Mouse (Mus musculus): ENCODE measurements around the gene Hvcn1. TPM values are rescaled to one million over a fixed set of nuclear protein-coding genes. Genes with fewer than 3 reads are reported as not detected.
A peak's percentile ranks its signal among the peaks of the same experiment; 100 is the strongest.

Hvcn1 gene
- polyA plus RNA-seq, 1 experiment: 174 TPM

GRCm38 (mm10) chr5:122166636-122167161 lies 39.9 kb upstream of the Hvcn1 start:
- Histone ChIP-seq H3K27me3 (ENCODE audit: control insufficient read depth, insufficient read depth, low read length) (no peaks in the 10 kb centered on the region), H3K4me3 (ENCODE audit: extremely low read depth, insufficient read depth, insufficient read length) (no peak overlapping the region), H3K36me3 (ENCODE audit: control insufficient read depth, insufficient read depth, low read length) (peaks cover 33% of the 10 kb centered on the region), H3K27ac (ENCODE audit: insufficient read depth, low read length) (no peak overlapping the region), H3K4me1 (ENCODE audit: control insufficient read depth, insufficient read depth, insufficient read length) (peaks cover 20% of the 10 kb centered on the region; the same call in 1 of the 2 replicates)
- 56% methylated on average over 8 of the region's 8 CpGs for WGBS
- no peak for TF ChIP-seq CTCF (IDR thresholded peaks at IDR 0.05; ENCODE audit: extremely low read depth, insufficient read depth, insufficient read length, insufficient replicate concordance)
- no peak for TF ChIP-seq POLR2A (IDR thresholded peaks at IDR 0.05; ENCODE audit: low read depth, low read length)
- no peak for DNase-seq (ENCODE audit: low read depth in 1 of 2, low spot score in 2 of 2)

GRCm38 (mm10) chr5:122168344-122169069 lies 38.1 kb upstream of the Hvcn1 start:
- no peak for DNase-seq (ENCODE audit: low read depth in 1 of 2, low spot score in 2 of 2)
- H3K4me3 ChIP-seq (ENCODE audit: extremely low read depth, insufficient read depth, insufficient read length): no peak overlapping the region
- 92% methylated on average over 14 of the region's 14 CpGs for WGBS
- H3K36me3 ChIP-seq (ENCODE audit: control insufficient read depth, insufficient read depth, low read length): peaks cover 46% of the 10 kb centered on the region
- no peak for TF ChIP-seq CTCF (IDR thresholded peaks at IDR 0.05; ENCODE audit: extremely low read depth, insufficient read depth, insufficient read length, insufficient replicate concordance)
- TF ChIP-seq POLR2A (IDR thresholded peaks at IDR 0.05; ENCODE audit: low read depth, low read length): no peak
- H3K27me3 ChIP-seq (ENCODE audit: control insufficient read depth, insufficient read depth, low read length): no peaks in the 10 kb centered on the region
- H3K4me1 ChIP-seq (ENCODE audit: control insufficient read depth, insufficient read depth, insufficient read length): peaks cover 6% of the 10 kb centered on the region; the same call in 1 of the 2 replicates
- no peak overlapping the region for H3K27ac ChIP-seq (ENCODE audit: insufficient read depth, low read length)

- H3K36me3 ChIP-seq (ENCODE audit: control insufficient read depth, insufficient read depth, low read length): peaks cover 49% of the 10 kb centered on the region
- WGBS: 89% methylated on average over 8 of the region's 8 CpGs
- no peak for DNase-seq (ENCODE audit: low read depth in 1 of 2, low spot score in 2 of 2)
- H3K4me3 ChIP-seq (ENCODE audit: extremely low read depth, insufficient read depth, insufficient read length): no peak overlapping the region
- H3K4me1 ChIP-seq (ENCODE audit: control insufficient read depth, insufficient read depth, insufficient read length): no peaks in the 10 kb centered on the region
- H3K27ac ChIP-seq (ENCODE audit: insufficient read depth, low read length): no peak overlapping the region
- TF ChIP-seq CTCF (IDR thresholded peaks at IDR 0.05; ENCODE audit: extremely low read depth, insufficient read depth, insufficient read length, insufficient replicate concordance) (no peak), POLR2A (IDR thresholded peaks at IDR 0.05; ENCODE audit: low read depth, low read length) (no peak)
- H3K27me3 ChIP-seq (ENCODE audit: control insufficient read depth, insufficient read depth, low read length): no peaks in the 10 kb centered on the region
Observed at GRCm38 (mm10) chr5:122171058-122171457, 35.5 kb upstream of the Hvcn1 start.

GRCm38 (mm10) chr5:122175402-122175801 lies 31.2 kb upstream of the Hvcn1 start:
- Histone ChIP-seq H3K4me1 (ENCODE audit: control insufficient read depth, insufficient read depth, insufficient read length) (peaks cover 10% of the 10 kb centered on the region; the same call in 1 of the 2 replicates), H3K27me3 (ENCODE audit: control insufficient read depth, insufficient read depth, low read length) (no peaks in the 10 kb centered on the region), H3K4me3 (ENCODE audit: extremely low read depth, insufficient read depth, insufficient read length) (no peak overlapping the region), H3K27ac (ENCODE audit: insufficient read depth, low read length) (peak overlapping the region; percentile 39; the same call in 1 of the 2 replicates), H3K36me3 (ENCODE audit: control insufficient read depth, insufficient read depth, low read length) (peaks cover 38% of the 10 kb centered on the region)
- 74% methylated on average over 2 of the region's 2 CpGs for WGBS
- TF ChIP-seq POLR2A (IDR thresholded peaks at IDR 0.05; ENCODE audit: low read depth, low read length): no peak
- no peak for TF ChIP-seq CTCF (IDR thresholded peaks at IDR 0.05; ENCODE audit: extremely low read depth, insufficient read depth, insufficient read length, insufficient replicate concordance)
- no peak for DNase-seq (ENCODE audit: low read depth in 1 of 2, low spot score in 2 of 2)

- DNase-seq (ENCODE audit: low read depth in 1 of 2, low spot score in 2 of 2): no peak
- Histone ChIP-seq H3K27ac (ENCODE audit: insufficient read depth, low read length) (peak overlapping the region; percentile 39; the same call in 1 of the 2 replicates), H3K4me1 (ENCODE audit: control insufficient read depth, insufficient read depth, insufficient read length) (peaks cover 10% of the 10 kb centered on the region; the same call in 1 of the 2 replicates), H3K36me3 (ENCODE audit: control insufficient read depth, insufficient read depth, low read length) (peaks cover 32% of the 10 kb centered on the region), H3K4me3 (ENCODE audit: extremely low read depth, insufficient read depth, insufficient read length) (no peak overlapping the region), H3K27me3 (ENCODE audit: control insufficient read depth, insufficient read depth, low read length) (no peaks in the 10 kb centered on the region)
- TF ChIP-seq CTCF (IDR thresholded peaks at IDR 0.05; ENCODE audit: extremely low read depth, insufficient read depth, insufficient read length, insufficient replicate concordance): no peak
- no peak for TF ChIP-seq POLR2A (IDR thresholded peaks at IDR 0.05; ENCODE audit: low read depth, low read length)
- WGBS: 81% methylated on average over 7 of the region's 7 CpGs
Observed at GRCm38 (mm10) chr5:122175961-122176360, 30.6 kb upstream of the Hvcn1 start.

- peak; percentile 50 to 60 for DNase-seq (ENCODE audit: low read depth in 1 of 2, low spot score in 2 of 2)
- TF ChIP-seq CTCF (IDR thresholded peaks at IDR 0.05; ENCODE audit: extremely low read depth, insufficient read depth, insufficient read length, insufficient replicate concordance) (peak; percentile 75; the same call in 1 of the 2 replicates), POLR2A (IDR thresholded peaks at IDR 0.05; ENCODE audit: low read depth, low read length) (no peak)
- H3K4me3 ChIP-seq (ENCODE audit: extremely low read depth, insufficient read depth, insufficient read length): no peak overlapping the region
- peaks cover 28% of the 10 kb centered on the region for H3K36me3 ChIP-seq (ENCODE audit: control insufficient read depth, insufficient read depth, low read length)
- H3K4me1 ChIP-seq (ENCODE audit: control insufficient read depth, insufficient read depth, insufficient read length): peaks cover 10% of the 10 kb centered on the region; the same call in 1 of the 2 replicates
- no peak overlapping the region for H3K27ac ChIP-seq (ENCODE audit: insufficient read depth, low read length)
- 69% methylated on average over 1 of the region's 1 CpGs for WGBS
- H3K27me3 ChIP-seq (ENCODE audit: control insufficient read depth, insufficient read depth, low read length): no peaks in the 10 kb centered on the region
Observed at GRCm38 (mm10) chr5:122176398-122176797, 30.2 kb upstream of the Hvcn1 start.

GRCm38 (mm10) chr5:122179665-122180064 lies 26.9 kb upstream of the Hvcn1 start:
- Histone ChIP-seq H3K4me3 (ENCODE audit: extremely low read depth, insufficient read depth, insufficient read length) (no peak overlapping the region), H3K27me3 (ENCODE audit: control insufficient read depth, insufficient read depth, low read length) (no peaks in the 10 kb centered on the region), H3K36me3 (ENCODE audit: control insufficient read depth, insufficient read depth, low read length) (peaks cover 8% of the 10 kb centered on the region), H3K27ac (ENCODE audit: insufficient read depth, low read length) (peak overlapping the region; percentile 55), H3K4me1 (ENCODE audit: control insufficient read depth, insufficient read depth, insufficient read length) (peaks cover 14% of the 10 kb centered on the region; the same call in 1 of the 2 replicates)
- TF ChIP-seq CTCF (IDR thresholded peaks at IDR 0.05; ENCODE audit: extremely low read depth, insufficient read depth, insufficient read length, insufficient replicate concordance) (no peak), POLR2A (IDR thresholded peaks at IDR 0.05; ENCODE audit: low read depth, low read length) (no peak)
- DNase-seq (ENCODE audit: low read depth in 1 of 2, low spot score in 2 of 2): no peak
- WGBS: 7% methylated on average over 6 of the region's 6 CpGs
